Mouse (Mus musculus): ENCODE measurements around the gene Rb1.

- no peak for TF ChIP-seq RAD21 (IDR thresholded peaks at IDR 0.05; ENCODE audit: low read depth, low read length)
- no peak for TF ChIP-seq GABPA (IDR thresholded peaks at IDR 0.05; ENCODE audit: low read depth, low read length)
- TF ChIP-seq POLR2A (IDR thresholded peaks at IDR 0.05; ENCODE audit: control insufficient read depth in 1 of 2, insufficient read depth in 1 of 2, low read depth in 1 of 2, low read length in 2 of 2, poor library complexity in 1 of 2): no peak
- TF ChIP-seq SMC3 (IDR thresholded peaks at IDR 0.05; ENCODE audit: low read depth, low read length): no peak
- TF ChIP-seq JUND (IDR thresholded peaks at IDR 0.05; ENCODE audit: low read depth, low read length): no peak
- TF ChIP-seq CHD1 (IDR thresholded peaks at IDR 0.05; ENCODE audit: low read depth, low read length): no peak
- no peak for TF ChIP-seq ZC3H11A (IDR thresholded peaks at IDR 0.05; ENCODE audit: low read depth, low read length)
- TF ChIP-seq HCFC1 (IDR thresholded peaks at IDR 0.05; ENCODE audit: low read depth, low read length): no peak
- no peak for TF ChIP-seq ELF1 (IDR thresholded peaks at IDR 0.05; ENCODE audit: low read depth, low read length)
- no peak for TF ChIP-seq MAZ (IDR thresholded peaks at IDR 0.05; ENCODE audit: low read depth, low read length)
- no peak for TF ChIP-seq MYB (IDR thresholded peaks at IDR 0.05; ENCODE audit: low read depth, low read length)
- no peak for TF ChIP-seq ETS1 (IDR thresholded peaks at IDR 0.05; ENCODE audit: low read depth, low read length)
Measured at GRCm38 (mm10) chr14:73255426-73255970, 70.1 kb downstream of the Rb1 start.

Measured in MEL (cell line).